Mouse (Mus musculus) lung, adult 18-20 months (tissue): Measurements from ENCODE around the gene Ankrd34a.
"Not testable (repeated sequence)": the region's sequence is repeated elsewhere in the genome, so short reads cannot be mapped to it uniquely, and the experiment has no call there.

ENCODE experiments used
- DNase-seq, 2 experiments: peaks; one replicate each; pipeline ENCODE4 v3.0.0; 2022; ENCODE audit warnings: mixed read lengths in 2 of 2

Ankrd34a gene

DNA sequence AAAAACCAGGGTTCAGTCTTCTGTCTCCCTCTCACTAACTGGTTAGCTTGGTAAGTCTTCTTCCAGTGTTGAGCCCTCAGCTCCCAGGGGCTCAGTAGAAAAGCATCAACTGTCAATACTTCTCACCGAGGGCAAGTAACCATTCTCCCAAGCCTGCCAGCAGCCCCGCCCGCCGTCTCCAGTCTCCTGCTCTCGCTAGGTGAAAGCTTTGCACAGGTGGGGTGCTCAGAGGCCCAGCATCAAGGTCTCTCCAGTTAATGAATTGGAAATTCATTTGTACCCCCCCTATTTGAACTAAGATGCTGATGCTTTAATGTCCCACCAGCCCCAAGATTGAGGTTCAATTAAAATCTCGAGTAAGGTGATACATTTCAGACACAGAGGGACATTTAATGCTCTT, 15.3 kb upstream of the Ankrd34a start:
- DNase-seq, result no peak

DNA sequence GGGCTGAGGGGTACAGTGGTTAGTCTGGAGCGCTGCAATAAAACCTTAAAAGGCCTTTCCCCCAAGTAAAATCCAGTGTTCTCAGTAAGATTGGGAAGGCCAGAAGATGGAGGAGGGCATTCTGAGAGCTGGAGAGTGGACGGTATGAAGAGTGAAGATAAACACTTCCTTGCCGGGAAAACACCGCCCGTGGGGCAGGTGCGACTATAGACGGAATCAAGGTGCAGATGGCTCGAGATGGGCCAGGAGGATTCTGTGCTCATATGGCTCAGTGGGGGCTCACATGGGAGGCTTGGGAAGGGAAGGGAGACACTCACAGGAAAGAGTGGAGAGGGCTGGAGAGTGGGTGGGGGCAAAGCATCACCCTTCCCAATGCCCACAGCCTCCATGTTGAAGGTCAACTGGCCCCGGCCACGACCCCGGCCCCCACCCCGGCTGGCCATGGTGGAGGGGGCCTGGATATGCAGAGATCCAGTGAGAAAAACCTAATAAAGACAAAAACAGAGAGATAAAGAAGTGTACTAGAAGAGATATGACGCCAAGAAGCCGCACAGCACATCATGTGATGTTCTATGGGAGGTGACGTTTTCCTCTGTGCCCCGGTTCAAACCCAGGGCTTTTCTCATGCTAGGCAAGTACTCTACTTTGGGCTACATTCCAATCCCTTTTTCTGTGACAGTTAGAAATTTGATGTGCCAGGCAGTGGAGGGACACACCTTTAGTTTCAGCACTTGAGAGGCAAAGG, 14.5 kb upstream of the Ankrd34a start:
- DNase-seq, result no peak

DNA sequence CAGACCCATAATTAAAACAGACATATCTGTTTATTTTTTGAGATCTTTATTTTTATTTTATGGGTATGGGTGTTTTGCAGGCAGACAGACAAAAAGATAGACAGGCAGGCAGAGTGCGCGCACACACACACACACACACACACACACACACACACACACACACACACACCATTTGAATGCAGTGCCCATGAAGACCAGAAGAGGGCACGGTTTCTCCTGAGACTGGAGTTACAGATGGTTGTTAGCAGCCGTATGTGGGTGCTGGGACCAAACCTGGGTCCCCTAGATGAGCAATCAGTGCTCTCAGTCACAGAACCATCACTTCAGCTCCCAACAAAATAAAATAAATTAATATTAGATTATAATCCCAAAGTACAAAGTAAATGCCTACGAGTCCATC, 13.1 kb upstream of the Ankrd34a start:
- DNase-seq, result no peak

DNA sequence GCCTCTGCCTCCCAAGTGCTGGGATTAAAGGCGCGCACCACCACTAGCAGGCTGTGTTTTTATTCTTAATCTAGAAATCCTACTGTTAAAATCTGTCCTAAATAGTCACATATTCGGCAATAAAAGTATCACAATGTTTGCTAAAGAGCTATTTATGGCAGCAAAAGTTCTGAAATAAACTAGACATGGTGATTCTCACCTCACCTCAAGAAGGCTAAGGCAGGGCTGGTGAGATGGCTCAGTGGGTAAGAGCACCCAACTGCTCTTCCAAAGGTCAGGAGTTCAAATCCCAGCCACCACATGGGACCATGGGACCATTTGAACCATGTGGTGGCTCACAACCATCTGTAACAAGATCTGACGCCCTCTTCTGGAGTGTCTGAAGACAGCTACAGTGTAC, 5.8 kb upstream of the Ankrd34a start:
- DNase-seq, result no peak

DNA sequence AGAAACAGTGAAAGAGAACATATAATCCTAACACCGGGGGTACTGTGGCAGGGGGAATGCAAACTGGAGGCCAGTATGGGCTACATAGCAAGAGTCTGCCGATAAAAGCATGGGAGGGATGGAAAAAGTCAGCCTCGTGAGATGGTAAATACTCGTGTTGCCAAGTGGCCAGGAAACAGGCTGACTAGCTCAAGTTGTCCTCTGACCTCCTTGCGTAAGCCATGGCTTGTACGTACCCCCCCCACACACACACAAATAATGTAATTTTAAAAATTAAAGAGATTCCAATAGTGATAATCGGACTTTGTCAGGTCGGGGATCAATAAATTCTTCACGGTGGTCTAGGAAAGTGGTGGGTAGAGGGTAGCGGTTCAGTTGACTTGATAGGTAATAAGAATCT, 3.1 kb upstream of the Ankrd34a start:
- peak; percentile 64 to 78 for DNase-seq

DNA sequence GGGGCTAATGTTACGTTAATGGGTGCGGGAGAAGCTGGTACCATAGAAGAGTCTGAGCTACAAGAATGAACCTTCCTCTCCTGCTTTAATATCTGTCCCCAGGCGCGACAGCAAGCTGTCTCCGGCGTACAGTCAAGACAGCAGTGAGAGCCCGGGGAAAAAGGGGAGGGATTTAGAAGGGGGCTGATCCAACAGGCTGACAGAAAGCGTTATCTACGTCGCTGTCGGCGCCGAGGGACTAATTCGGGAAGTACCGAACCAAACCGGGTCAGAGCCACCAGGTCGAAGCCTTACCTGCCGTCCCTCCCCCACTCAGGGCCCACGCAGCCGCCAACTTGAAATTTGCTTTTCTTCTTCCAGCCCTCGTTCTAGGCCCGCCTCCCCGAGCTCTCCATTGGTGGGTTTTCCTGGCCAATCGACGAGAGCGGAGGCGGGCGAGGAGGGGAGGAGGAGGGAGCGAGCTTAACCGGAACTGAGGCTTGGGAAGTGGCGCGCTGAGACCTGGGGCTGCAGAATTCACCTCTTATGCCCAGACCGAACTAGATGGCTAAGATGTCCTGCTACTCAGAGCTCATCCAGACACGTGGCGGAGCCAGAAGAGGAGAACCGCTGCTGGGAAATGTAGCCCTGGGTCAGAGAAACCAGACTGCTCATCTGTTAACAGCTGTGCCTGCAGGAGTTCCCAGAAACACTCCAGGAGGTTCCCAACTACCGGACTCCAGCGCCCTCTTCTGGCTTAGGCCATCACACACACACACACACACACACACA, 2.5 kb upstream of the Ankrd34a start, which contains the start of gene Polr3gl:
Gene Polr3gl, minus strand, starts transcription at position 392 of the 771 bp plus-strand sequence.
- DNase-seq, result peak; percentile 96

DNA sequence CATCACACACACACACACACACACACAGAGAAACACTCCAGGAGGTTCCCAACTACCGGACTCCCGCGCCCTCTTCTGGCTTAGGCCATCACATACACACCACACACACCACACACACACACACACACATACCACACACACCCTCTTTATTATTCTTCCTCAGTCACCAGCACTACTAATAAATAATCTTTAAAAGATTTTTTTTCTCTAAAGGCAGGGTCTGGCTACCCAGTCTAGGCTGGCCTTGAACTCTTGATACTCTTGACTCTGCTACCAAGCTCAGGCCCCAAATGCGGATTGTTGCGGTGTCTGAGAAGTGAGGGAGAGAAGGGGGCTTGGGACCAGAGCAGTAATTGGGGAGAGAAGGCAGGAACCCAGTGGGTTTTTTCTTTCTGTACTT, 1.6 kb upstream of the Ankrd34a start:
- DNase-seq, result no peak

DNA sequence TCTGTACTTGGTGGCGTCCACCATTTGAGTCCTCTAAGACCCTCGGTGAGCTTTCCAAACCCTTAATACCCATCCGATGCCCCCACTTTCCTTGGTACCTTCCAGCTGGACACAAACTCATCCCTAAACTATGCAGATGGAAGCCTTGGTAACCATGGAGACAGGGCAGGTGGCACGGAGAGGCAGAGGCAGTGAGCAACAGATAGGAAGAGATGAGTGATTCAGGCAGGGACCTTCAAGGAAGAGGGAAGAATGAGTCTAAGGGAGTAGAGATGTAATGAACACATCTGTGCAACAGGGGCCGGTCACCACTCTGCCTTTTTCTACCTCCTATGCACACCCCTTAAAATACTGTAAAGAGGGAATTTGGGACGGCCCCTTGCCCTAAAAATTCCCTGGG, 775 bp upstream of the Ankrd34a start:
- no peak for DNase-seq

DNA sequence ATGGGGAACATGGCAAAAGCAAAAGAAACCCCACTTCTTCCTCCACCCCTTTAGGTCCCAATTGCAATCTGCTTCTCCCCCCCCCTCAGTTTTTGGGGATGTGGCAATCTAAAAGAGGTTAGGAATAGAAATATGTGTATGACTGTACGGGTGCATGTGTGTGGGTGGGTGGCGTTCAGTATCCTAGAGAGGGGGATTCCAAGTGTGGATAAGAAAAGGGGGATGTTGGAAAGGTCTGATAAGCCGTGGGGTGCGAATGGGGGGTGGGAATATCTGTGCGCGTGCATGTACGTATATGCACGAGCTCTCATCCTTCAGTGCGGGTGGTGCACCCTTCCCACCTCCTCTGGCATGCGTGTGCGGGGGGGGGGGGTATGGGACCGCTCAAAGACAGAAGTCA, 419 bp downstream of the Ankrd34a start:
- DNase-seq, result no peak

DNA sequence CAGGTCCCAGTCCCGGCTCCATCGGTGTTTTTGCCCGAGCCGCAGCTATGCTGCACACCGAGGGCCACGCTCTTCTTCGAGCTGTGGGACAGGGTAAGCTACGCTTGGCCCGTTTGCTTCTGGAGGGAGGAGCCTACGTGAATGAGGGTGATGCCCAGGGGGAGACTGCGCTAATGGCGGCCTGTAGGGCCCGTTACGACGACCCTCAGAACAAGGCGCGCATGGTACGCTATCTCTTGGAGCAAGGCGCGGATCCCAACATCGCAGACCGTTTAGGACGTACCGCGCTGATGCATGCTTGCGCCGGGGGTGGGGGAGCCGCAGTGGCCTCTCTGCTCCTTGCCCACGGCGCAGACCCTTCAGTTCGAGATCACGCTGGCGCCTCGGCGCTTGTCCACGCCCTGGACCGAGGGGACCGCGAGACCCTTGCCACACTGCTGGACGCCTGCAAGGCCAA, 1.0 kb downstream of the Ankrd34a start:
- no peak for DNase-seq

DNA sequence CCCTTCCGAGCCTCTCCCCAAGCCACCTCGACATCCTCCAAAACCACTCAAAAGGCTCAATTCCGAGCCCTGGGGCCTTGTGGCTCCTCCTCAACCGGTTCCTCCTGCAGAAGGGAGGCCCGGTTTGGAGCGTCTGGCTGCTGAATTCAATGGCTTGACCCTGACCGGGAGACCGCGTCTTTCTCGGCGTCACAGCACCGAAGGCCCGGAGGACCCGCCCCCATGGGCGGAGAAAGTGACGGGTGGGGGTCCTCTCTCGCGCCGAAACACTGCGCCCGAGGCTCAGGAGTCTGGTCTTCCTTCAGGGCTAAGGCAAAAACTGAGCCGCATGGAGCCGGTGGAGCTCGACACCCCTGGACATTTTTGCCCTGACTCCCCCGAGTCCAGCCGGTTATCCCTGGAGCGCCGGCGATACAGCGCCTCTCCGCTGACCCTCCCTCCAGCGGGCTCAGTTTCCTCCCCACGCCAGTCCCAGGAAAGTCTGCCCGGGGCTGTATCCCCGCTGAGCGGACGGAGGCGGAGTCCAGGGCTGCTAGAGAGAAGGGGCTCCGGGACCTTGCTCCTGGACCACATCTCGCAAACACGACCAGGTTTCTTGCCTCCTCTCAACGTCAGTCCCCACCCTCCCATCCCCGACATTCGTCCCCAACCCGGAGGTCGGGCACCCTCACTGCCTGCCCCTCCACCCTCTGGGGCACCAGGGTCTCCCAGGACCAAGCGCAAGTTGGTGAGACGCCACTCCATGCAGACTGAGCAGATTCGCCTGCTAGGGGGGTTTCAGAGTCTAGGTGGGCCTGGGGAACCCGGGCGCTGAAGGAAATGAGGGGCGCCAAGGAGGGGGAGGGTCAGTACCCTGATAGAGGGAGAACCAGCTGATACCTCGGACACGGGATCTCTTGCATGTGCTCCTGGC, 2.0 kb downstream of the Ankrd34a start:
- peak; percentile 68 to 75 for DNase-seq

DNA sequence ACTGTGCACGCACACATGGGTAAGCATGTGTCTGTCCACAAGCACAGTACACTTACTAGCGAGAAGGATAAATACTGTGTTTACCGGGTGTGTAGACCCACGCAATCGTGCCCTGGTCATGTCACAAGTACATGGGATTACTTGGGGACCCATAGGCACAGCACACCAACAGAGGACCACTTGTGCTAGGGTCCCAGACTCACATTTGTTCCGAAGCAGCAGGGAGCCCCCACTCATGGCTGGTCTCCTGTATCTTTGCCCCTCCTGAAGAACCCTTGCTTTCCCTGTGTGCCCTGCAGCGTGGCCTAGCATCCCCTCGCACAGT, 2.6 kb downstream of the Ankrd34a start:
- no peak for DNase-seq

DNA sequence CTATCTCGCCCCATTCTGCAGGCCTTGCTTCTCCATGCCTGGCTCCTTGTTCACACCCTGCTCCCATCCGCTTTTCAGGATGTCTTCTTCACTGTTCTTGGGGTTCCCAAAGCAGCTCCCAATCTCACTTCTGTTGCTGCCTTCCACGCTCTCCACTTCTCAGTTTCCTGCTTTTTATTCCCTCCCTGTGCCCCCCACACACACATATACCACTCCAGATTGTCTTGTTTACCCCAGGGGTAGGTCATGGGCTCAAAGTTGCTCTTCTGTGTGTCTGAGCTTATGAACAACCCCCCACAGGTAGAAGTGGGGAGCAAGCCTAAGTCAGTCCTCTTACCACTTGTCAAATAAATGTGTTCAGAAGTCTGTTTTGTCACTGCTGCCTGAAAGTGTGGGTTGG, 3.0 kb downstream of the Ankrd34a start:
- DNase-seq, result no peak

DNA sequence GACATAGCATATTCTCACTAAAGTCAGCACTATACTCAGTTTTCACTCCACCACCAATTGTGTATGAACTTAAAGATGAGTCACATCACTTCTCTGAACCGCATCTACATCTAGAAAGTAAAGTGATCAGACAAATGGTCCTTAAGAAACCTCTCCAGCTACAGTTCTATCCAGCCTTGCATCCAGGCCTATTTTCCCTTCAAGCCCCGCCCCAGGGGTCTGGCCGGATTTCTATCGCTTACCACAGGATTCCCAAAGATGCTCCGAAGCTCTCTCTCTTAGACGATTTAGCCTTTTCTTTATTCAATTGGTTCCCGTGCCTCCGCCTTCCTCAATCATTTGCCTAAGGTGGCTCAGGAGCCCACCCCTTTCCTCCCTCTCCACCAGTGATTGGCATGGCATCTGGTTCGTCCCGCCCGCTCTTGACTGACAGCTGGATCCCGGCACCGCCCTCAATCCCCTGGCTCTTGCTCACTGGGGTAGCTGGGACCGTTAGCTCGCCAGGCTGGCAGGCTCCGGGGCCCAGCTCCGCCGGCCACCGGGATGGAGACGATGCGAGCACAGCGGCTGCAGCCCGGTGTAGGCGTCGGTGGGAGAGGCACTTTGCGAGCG, 4.3 kb downstream of the Ankrd34a start, which contains the start of gene Lix1l:
Gene Lix1l, plus strand, starts transcription at position 511 of the 612 bp plus-strand sequence.
- peak; percentile 95 to 96 for DNase-seq

DNA sequence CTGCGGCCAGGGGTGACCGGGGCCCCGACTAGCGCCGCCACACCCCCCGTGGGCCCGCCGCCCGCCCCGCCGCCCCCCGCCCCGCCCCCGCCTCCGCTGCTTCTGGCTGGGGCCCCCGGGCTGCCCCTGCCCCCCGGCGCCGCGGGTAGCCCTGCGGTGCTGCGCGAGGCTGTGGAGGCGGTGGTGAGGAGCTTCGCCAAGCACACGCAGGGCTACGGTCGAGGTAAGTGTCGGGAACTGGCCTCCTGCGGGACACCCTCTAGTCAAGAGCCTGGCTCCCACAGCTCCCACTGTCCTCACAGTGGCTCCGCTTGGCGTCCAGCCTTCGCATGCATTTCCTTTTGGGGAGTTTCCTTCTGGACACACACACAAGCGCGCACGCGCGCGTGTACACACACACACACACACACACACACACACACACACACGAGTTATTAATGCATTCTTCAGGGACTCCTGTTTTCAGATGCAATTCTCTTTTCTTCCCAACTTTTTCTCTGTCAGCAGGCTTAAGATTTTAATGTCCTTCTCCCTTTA, 4.9 kb downstream of the Ankrd34a start:
- DNase-seq, result peak; percentile 73 to 79

DNA sequence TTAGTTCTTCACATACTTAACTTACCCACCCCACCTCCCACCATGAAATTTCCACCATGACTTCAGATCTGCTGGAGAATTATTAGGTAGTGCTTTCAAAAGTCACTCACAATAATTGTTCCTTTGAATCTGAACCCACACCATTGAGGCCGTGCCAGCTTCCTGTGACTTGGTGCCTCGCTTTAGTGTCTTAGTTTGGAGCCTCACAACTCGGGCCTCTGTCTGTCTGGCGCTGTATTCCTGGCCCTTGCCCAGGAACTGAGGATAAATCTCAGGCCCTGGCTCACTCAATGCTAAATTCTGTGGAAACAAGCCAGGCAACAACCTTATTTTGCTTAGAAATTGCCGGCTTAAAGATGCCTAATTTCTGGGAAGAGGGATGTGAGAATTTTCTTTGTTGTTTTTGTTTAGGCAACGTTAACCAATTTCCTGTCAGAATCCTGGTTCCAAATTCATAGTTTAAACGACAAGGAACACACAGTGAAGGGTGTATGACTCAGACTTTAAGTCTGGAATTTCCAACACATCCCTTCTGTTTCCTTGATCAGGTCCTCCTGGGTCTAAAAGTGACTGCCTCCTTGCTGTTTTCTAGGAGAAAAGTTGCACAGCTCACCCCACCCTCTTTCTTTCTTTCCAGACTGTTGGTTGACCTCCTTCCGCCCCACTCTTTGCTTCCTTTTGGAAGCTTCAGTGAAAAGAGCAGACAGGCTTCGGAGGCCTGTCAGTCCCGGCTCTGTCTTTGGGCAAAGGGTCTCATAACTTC, 5.7 kb downstream of the Ankrd34a start:
- DNase-seq, result no peak

DNA sequence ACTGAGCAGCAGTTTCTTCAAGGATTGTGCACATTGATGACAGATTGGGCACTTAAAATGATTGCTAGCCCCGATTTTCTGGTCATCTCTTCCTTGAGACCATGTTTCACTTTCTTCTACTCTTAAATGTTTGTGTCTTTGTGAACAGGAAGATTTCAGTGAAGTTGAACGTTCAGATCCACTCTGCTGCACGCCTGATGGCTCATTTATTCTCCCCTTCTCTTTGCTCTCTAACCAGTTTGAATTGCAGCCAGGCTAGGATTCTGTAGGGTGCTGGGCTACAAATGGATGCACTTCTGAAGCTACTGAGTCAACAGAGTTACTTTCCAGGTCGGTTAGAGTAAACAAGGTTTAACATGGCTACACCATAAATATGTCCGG, 6.3 kb downstream of the Ankrd34a start:
- no peak for DNase-seq

DNA sequence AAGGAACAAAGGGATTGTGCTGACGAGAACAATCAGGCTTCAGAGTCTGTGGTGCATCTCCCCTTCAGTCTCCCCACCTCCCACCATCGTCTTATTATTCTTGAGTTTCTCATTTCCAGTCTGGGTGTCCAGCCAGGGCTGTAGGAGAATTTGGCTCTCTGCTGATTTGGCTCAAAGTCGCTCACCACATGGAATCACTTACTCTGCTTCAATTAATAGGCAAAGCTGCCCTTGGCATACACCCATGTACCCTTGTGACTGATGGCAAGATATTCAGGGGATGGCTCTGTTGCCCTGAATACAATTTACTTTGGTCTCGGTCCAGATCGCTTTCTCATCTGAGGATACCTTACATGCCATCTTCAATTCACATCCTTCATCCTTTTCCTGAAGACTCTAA, 6.9 kb downstream of the Ankrd34a start:
- DNase-seq, result no peak

DNA sequence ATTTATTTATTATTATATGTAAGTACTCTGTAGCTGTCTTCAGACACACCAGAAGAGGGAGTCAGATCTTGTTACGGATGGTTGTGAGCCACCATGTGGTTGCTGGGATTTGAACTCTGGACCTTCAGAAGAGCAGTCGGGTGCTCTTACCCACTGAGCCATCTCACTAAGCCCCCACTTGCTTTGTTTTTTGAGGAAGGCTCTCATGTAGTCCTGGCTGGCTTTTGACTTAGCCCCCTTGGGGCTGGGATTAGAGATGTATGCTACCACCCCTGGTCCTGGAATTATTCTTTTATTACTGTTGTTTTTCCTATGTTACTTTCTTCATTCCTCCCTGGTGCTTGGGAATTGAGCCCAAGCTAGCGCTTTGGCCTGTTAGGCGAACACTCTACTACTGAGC, 9.6 kb downstream of the Ankrd34a start:
- DNase-seq, result not testable (repeated sequence)

DNA sequence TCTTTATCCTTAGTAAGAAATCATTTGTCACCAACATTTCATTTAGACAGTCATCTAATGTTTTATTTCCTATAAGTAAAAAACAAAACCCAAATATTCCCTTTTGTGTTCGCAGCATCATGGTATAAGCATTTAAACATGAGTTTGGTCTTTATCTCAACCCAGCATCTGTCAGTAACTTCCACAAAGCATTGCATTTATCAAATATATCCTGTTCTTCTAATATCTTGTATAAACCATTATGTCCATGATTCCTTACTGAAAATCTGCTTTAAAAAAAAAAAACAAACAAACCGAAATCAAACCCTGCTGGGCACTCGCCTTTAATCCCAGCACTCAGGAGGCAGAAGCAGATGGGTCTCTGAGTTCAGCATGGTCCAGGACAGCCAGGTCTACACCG, 10.2 kb downstream of the Ankrd34a start:
- no peak for DNase-seq

DNA sequence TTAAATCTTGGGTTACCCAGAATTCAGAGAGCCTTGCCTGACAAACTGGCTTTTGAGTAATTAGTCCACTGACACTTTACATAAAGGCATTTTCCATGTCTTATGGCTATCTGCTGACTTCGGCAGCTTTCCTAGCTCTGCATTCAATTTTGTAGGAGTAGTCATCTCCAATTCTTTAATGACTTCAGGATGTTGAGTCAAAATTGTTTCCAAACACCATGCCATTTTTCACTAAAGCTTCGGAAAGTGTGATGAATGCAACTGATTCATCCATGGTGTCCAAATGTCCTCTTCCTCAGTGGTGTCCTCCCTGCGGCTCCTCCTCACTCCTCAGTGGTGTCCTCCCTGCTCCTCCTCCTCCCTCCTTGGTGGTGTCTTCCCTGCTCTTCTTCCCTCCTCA, 21.5 kb downstream of the Ankrd34a start:
- DNase-seq, result no peak

DNA sequence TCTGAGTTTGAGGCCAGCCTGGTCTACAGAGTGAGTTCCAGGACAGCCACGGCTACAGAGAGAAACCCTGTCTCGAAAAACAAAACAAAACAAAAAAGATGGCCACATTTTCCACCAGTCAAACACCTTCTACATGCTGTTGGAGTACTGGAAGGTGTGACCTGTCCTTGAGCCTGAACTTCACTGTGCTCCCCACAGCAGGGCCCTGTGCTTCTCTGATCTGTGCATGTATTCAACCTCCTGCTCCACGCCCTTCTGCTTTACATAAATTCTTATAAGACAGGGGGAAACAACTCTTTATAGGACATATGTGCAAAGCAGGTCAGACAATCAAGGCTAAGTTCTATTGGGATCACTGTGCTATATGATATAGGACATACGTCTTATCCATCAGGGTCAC, 26.8 kb downstream of the Ankrd34a start:
- DNase-seq, result no peak
